Mouse (Mus musculus): Measurements from ENCODE around the gene Zfp607a. TPM values are rescaled to one million over a fixed set of nuclear protein-coding genes. Genes with fewer than 3 reads are reported as not detected.
"Not testable (repeated sequence)": the region's sequence is repeated elsewhere in the genome, so short reads cannot be mapped to it uniquely, and the experiment has no call there.

Gene Zfp607a
- polyA plus RNA-seq (2016; fragmentation: Nextera tagmentation; extraction: Ambion mirVana) = 3.6 and 3.9 TPM in 2 replicates

DNA sequence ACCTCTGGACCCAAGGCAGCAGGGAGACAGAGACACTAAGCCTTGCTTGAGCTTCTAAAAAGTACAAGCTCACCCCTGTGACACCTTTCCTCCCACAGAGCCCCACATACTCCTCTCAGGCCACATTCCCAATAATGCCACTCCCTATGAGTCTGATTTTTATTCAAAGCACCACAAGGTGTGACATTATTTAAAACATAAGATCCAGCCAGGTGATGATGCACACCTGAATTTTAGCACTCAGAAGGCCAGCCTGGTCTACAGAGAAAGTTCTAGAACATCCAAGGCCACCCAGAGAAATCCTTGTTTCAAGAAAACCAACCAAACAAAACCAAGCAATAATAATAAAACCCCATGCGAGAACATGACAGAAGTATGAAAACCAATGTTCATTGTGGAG, at the start of gene Zfp607a:
Gene Zfp607a, plus strand, starts transcription at position 301 of the 400 bp plus-strand sequence.
- peaks cover 15% of the 10 kb centered on the region for H3K4me1 ChIP-seq
- no peaks in the 10 kb centered on the region for H3K9me3 ChIP-seq
- H3K4me3 ChIP-seq = no peak within 1 kb of the TSS
- no peak within 1 kb of the TSS for H3K27ac ChIP-seq (replicated peaks)
- WGBS = 95% methylated on average over 1 of the region's 1 CpGs
- no peak for DNase-seq (ENCODE audit: low spot score)
- peaks cover 46% of the 10 kb centered on the region for H3K36me3 ChIP-seq (replicated peaks)
- no peaks in the 10 kb centered on the region for H3K27me3 ChIP-seq (replicated peaks; ENCODE audit: low read depth, poor library complexity, severe bottlenecking)

GRCm38 (mm10) chr7:27818526-27819110, 38.7 kb upstream of the Zfp607a start:
- Histone ChIP-seq H3K27me3 (replicated peaks; ENCODE audit: low read depth, poor library complexity, severe bottlenecking) (no peaks in the 10 kb centered on the region), H3K4me1 (no peaks in the 10 kb centered on the region), H3K4me3 (no peak overlapping the region), H3K9me3 (no peaks in the 10 kb centered on the region), H3K27ac (replicated peaks) (no peak overlapping the region), H3K36me3 (replicated peaks) (peaks cover 78% of the 10 kb centered on the region)
- DNase-seq (ENCODE audit: low spot score) = no peak
- 94% methylated on average over 7 of the region's 7 CpGs for WGBS

DNA sequence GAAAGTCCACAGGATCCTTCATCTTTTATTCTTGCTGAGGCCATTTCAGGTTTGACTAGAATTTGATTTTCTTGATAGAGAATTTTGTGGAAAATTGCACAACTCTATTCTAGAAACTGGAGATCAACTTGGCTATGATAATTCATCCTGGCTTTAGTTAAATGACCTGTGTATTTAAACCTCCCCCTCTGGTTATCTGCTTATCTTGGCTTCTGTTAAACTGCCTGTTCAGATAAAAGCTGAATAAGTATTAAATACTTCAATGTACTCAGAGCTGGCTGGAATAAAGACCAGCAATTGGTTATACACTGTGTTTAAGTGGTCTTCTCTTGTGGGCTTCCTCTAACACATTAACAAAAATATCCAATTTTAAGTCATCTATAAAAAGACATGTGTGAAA, 34.7 kb upstream of the Zfp607a start:
- no peak for DNase-seq (ENCODE audit: low spot score)
- Histone ChIP-seq H3K9me3 (peaks cover 17% of the 10 kb centered on the region), H3K27me3 (replicated peaks; ENCODE audit: low read depth, poor library complexity, severe bottlenecking) (no peaks in the 10 kb centered on the region), H3K27ac (replicated peaks) (no peak overlapping the region), H3K4me3 (no peak overlapping the region), H3K36me3 (replicated peaks) (peaks cover 49% of the 10 kb centered on the region), H3K4me1 (no peaks in the 10 kb centered on the region)

- Histone ChIP-seq H3K27ac (replicated peaks) (no peak overlapping the region), H3K27me3 (replicated peaks; ENCODE audit: low read depth, poor library complexity, severe bottlenecking) (no peaks in the 10 kb centered on the region), H3K4me1 (peaks cover 5% of the 10 kb centered on the region), H3K36me3 (replicated peaks) (no peaks in the 10 kb centered on the region), H3K9me3 (no peaks in the 10 kb centered on the region), H3K4me3 (no peak overlapping the region)
- DNase-seq (ENCODE audit: low spot score) = no peak
- WGBS = 84% methylated on average over 2 of the region's 2 CpGs
Observed at GRCm38 (mm10) chr7:27834131-27834530, 23.2 kb upstream of the Zfp607a start.

- WGBS = 35% methylated on average over 6 of the region's 6 CpGs
- Histone ChIP-seq H3K4me3 (peak overlapping the region; percentile 71), H3K9me3 (no peaks in the 10 kb centered on the region), H3K4me1 (peaks cover 9% of the 10 kb centered on the region), H3K36me3 (replicated peaks) (no peaks in the 10 kb centered on the region), H3K27me3 (replicated peaks; ENCODE audit: low read depth, poor library complexity, severe bottlenecking) (no peaks in the 10 kb centered on the region), H3K27ac (replicated peaks) (peak overlapping the region; percentile 86)
- no peak for DNase-seq (ENCODE audit: low spot score)
Observed at GRCm38 (mm10) chr7:27837896-27838295, 19.4 kb upstream of the Zfp607a start.

DNA sequence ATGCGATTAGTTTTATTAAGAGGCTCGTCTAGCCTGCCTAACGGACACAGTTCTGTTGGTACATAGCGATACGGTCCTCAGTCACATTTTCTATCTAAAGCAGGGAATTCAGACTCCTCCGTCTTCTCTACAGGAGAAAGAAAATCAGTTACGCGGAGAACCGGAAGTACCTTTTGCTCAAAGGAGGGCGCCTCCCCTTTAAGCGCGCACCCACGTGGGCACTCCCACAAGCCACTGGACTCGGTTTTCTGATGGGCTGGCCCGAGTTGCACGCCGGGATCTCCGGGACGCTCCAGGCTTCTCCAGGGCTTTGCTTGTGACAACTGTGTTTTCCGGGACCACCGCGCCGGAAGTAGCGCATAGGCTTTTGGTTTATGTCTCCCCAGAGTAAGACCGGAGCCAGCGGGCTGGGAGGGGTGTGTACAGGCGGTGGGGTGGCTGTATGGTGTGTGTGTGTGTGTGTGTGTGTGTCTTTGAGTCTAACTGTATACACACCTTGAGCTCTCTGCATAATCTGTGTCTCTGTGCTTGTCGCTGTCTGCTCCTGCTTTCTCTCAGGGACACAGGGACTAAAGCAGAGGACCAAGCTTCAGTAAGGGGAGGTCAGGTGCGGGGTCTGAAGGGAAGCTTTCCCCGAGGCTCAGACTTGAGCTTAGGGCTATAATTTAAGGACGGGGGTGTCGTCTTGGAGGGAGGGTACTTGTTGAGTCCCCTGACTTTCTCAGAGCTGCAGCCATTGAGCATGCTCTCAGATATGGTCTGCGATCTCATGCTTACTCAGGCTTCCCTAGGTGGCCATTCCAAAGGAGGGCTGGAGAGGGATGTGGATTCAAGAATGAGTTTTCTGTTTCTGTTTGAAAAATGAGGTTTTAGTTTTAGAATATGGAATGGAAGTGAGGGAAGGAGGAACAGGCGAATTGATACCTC, 18.7 kb upstream of the Zfp607a start, which contains the start of gene Zfp59:
Gene Zfp59, plus strand, starts transcription at position 285 of the 927 bp plus-strand sequence.
- Histone ChIP-seq H3K9me3 (no peaks in the 10 kb centered on the region), H3K36me3 (replicated peaks) (no peaks in the 10 kb centered on the region), H3K4me1 (peaks cover 9% of the 10 kb centered on the region), H3K4me3 (peak within 1 kb of the TSS; percentile 71), H3K27me3 (replicated peaks; ENCODE audit: low read depth, poor library complexity, severe bottlenecking) (no peaks in the 10 kb centered on the region), H3K27ac (replicated peaks) (peak within 1 kb of the TSS; percentile 86)
- 3% methylated on average over 34 of the region's 34 CpGs for WGBS
- DNase-seq (ENCODE audit: low spot score) = peak; percentile 93

DNA sequence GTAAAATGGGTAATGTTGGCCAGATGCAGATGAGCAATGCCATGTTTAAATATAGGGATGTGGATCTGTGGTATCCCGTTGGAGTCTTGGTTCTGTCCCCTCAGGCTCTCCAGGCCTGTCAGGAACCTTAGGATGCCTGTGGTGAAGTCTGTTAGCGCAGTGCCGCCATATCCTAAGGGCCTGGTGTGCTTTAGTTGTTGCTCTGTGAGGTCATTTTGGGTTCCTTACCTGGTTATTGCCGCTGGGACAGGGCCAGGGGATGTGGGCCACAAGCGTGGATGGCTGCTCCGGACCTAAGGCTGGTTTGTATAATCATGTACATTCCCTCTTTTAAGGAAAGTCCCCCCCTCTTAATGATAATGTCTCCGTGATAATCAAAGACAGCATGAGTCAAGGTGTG, 17.7 kb upstream of the Zfp607a start:
- H3K4me1 ChIP-seq = peaks cover 9% of the 10 kb centered on the region
- no peaks in the 10 kb centered on the region for H3K27me3 ChIP-seq (replicated peaks; ENCODE audit: low read depth, poor library complexity, severe bottlenecking)
- 95% methylated on average over 7 of the region's 7 CpGs for WGBS
- no peaks in the 10 kb centered on the region for H3K9me3 ChIP-seq
- no peak overlapping the region for H3K27ac ChIP-seq (replicated peaks)
- no peak for DNase-seq (ENCODE audit: low spot score)
- peaks cover 4% of the 10 kb centered on the region for H3K36me3 ChIP-seq (replicated peaks)
- peak overlapping the region; percentile 71 for H3K4me3 ChIP-seq

DNA sequence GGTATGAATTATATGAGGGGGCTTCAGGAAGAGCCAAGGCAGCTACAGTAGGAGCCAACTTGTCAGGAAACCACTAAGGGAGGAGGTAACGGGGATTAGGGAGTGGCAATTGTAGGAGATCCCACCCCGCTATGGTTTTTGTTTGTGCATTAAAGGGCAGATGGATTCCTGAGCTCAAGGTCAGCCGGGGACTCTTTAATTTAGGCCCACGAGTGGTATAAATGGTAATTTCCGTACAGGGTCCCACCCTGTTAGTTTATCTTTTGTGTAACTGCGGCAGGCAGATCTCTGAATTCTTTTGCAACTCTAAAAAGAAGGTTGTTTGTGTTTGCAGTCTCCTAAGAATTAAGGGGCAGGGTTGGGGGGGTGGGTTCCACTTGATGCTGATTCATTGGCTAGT, 17.2 kb upstream of the Zfp607a start:
- WGBS = 90% methylated on average over 6 of the region's 6 CpGs
- Histone ChIP-seq H3K9me3 (no peaks in the 10 kb centered on the region), H3K4me3 (no peak overlapping the region), H3K27me3 (replicated peaks; ENCODE audit: low read depth, poor library complexity, severe bottlenecking) (no peaks in the 10 kb centered on the region), H3K27ac (replicated peaks) (no peak overlapping the region), H3K4me1 (peaks cover 9% of the 10 kb centered on the region), H3K36me3 (replicated peaks) (peaks cover 9% of the 10 kb centered on the region)
- no peak for DNase-seq (ENCODE audit: low spot score)

DNA sequence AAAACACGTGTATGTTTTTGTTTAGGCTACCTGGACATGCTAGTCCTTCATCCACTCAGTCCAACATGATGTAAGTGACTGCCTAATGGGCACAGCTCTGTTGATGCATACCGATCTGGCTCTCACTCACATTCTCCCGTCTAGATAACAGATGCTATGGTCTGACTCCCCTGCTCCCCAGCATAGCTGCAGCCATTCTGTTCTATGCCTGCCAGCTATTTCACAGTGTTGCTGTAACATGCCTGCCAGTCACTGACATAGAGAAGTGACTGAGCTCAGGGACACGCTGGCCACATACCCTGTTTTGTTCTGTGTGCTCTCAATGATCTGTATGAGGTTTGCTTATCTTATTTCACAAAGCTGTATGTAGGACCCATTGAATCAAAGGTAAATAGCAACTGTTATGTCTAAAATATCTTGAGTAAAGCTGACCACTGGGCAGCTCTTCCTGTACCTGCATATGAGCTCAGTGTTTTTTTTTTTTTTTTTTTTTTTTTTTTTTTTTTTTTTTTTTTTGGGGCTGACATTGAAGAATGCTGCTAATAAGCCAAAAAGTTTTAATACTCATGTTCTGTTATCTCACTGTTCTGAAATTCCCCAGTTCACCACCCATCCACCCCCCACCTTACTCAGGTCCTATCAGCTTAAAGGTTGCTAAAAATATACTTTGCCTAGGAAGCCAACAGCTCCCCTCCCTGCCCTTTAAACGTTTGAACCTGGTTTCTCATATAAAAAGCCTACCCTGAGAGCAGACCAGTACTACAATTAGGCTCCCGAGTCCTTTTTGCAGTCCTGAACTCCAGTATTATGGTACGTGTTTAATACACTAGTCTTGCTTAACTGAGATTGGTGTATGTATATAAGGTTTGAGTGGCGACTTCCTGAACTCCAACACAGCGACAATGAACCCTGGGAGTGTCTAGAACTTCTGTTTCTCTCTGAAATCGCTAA, 2.2 kb downstream of the Zfp607a start:
- Histone ChIP-seq H3K9me3 (no peaks in the 10 kb centered on the region), H3K36me3 (replicated peaks) (peaks cover 38% of the 10 kb centered on the region), H3K4me1 (peaks cover 15% of the 10 kb centered on the region), H3K27ac (replicated peaks) (peak overlapping the region; percentile 86; the same call in 1 of the 2 replicates), H3K4me3 (peak overlapping the region; percentile 72), H3K27me3 (replicated peaks; ENCODE audit: low read depth, poor library complexity, severe bottlenecking) (no peaks in the 10 kb centered on the region)
- peak; percentile 11 for DNase-seq (ENCODE audit: low spot score)
- whole genome bisulfite sequencing = 38% methylated on average over 10 of the region's 10 CpGs

DNA sequence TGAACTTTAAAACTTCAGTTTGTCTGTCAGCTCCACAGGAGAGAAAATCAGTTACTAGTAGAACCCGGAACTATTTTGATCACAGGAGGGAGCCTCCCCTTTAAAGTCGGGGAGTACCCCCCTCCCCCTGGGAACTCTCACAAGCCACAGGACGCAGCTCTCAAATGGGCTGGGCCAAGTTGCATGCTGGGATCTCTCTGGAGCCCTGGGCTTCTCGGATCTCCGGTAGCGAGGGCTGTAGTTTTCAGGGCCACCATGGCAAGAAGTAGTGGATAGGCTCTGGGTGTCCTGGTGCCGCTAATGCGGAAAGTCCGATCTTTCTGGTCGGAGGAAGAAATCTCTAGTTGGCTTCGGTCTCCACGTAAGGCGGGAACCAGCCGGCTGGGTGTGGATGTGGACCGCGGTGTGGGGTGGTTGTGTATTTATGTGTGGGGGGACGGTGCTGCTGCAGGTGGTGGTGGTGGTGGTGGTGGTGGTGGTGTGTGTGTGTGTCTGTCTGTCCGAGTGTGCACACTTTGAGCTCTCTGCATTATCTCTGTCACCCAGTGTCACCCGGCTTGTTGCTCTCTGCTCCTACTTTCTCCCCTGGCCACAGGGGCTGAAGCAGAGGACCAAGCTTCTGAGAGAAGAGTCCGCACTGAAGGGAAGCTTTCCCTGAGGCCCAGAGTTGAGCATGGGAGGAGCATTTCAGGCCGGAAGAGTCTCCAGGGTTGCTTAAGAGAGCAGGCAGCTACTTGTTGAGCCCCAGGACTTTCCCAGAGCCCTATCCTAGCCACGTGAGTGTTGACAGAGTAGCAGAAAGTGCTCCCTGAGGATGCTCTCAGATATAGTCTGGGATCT, 3.3 kb downstream of the Zfp607a start:
- Histone ChIP-seq H3K27ac (replicated peaks) (peak overlapping the region; percentile 86), H3K36me3 (replicated peaks) (peaks cover 38% of the 10 kb centered on the region), H3K27me3 (replicated peaks; ENCODE audit: low read depth, poor library complexity, severe bottlenecking) (no peaks in the 10 kb centered on the region), H3K4me1 (peaks cover 15% of the 10 kb centered on the region), H3K9me3 (no peaks in the 10 kb centered on the region), H3K4me3 (peak overlapping the region; percentile 72)
- peak; percentile 77 for DNase-seq (ENCODE audit: low spot score)
- WGBS = 2% methylated on average over 22 of the region's 22 CpGs

- not testable (repeated sequence) for H3K27me3 ChIP-seq (replicated peaks; ENCODE audit: low read depth, poor library complexity, severe bottlenecking); DNase-seq (ENCODE audit: low spot score); H3K27ac ChIP-seq (replicated peaks); H3K9me3 ChIP-seq; H3K4me3 ChIP-seq
- Histone ChIP-seq H3K36me3 (replicated peaks) (peaks cover 40% of the 10 kb centered on the region), H3K4me1 (peaks cover 15% of the 10 kb centered on the region)
- WGBS = 85% methylated on average over 5 of the region's 5 CpGs
Observed at GRCm38 (mm10) chr7:27862578-27862977, 5.3 kb downstream of the Zfp607a start.
